Mouse (Mus musculus) ES-E14 (cell line): ENCODE data around the gene Vgf. TPM values are rescaled to one million over a fixed set of nuclear protein-coding genes. Genes with fewer than 3 reads are reported as not detected.
A peak's percentile ranks its signal among the peaks of the same experiment; 100 is the strongest.

Source experiments
- DNase-seq: peaks from one replicate; pipeline ENCODE4 v3.0.0-alpha.2; 2013; ENCODE audit warnings: low read depth, low spot score
- H3K27ac ChIP-seq: 2 replicates; pipeline ENCODE4 v1.5.1; 2012; ENCODE audit warnings: low read depth, mild to moderate bottlenecking, low read length, moderate library complexity, mixed read lengths; ENCODE audit not compliant: poor library complexity, insufficient read depth, severe bottlenecking
- H3K36me3 ChIP-seq: 2 replicates; pipeline ENCODE4 v1.6.1; 2012; ENCODE audit warnings: mild to moderate bottlenecking, low read length, moderate library complexity, mixed read lengths; ENCODE audit not compliant: control insufficient read depth, poor library complexity, insufficient read depth, severe bottlenecking
- H3K4me1 ChIP-seq, 2 experiments: fragments of 150-350 bp in 1 of 2; sonication (generic) in 1 of 2; 2 replicates each; pipeline ENCODE4 v1.6.1; 2012; ENCODE audit warnings: low read length in 2 of 2, mild to moderate bottlenecking in 1 of 2, mixed read lengths in 1 of 2; ENCODE audit not compliant: control insufficient read depth in 2 of 2, insufficient read depth in 2 of 2, poor library complexity in 1 of 2
- H3K4me3 ChIP-seq, 2 experiments: fragments of 150-350 bp in 1 of 2; sonication (generic) in 1 of 2; 2 replicates each; pipeline ENCODE4 v1.5.1; 2012; ENCODE audit warnings: low read length in 2 of 2, low read depth in 1 of 2, mild to moderate bottlenecking in 1 of 2, mixed read lengths in 1 of 2; ENCODE audit not compliant: insufficient read depth in 1 of 2, poor library complexity in 1 of 2, severe bottlenecking in 1 of 2
- H3K9ac ChIP-seq: 2 replicates; pipeline ENCODE4 v1.6.1; 2012; ENCODE audit warnings: low read depth, mild to moderate bottlenecking, low read length, mixed read lengths; ENCODE audit not compliant: poor library complexity, insufficient read depth, severe bottlenecking
- H3K9me3 ChIP-seq: fragments of 150-350 bp; sonication (generic); 2 replicates; pipeline ENCODE4 v1.6.1; 2012; ENCODE audit warnings: low read depth, mild to moderate bottlenecking, low read length; ENCODE audit not compliant: control insufficient read depth, insufficient read depth
- CHD2 ChIP-seq: IDR thresholded peaks from 2 replicates; pipeline ENCODE4 v1.6.1; 2014; ENCODE audit warnings: mild to moderate bottlenecking, low read depth, low read length, inconsistent platforms
- HCFC1 ChIP-seq: IDR thresholded peaks from 2 replicates; pipeline ENCODE4 v1.6.1; 2012; ENCODE audit warnings: low read length, inconsistent platforms, borderline replicate concordance; ENCODE audit not compliant: insufficient read depth
- MAFK ChIP-seq: IDR thresholded peaks from 2 replicates; pipeline ENCODE4 v1.6.1; 2014; ENCODE audit warnings: mild to moderate bottlenecking, low read depth, low read length, inconsistent platforms; ENCODE audit not compliant: insufficient read depth
- ZC3H11A ChIP-seq: IDR thresholded peaks from 2 replicates; pipeline ENCODE4 v1.6.1; 2012; ENCODE audit warnings: low read depth, mild to moderate bottlenecking, inconsistent platforms, low read length, borderline replicate concordance
- ZNF384 ChIP-seq: IDR thresholded peaks from 2 replicates; pipeline ENCODE4 v1.6.1; 2012; ENCODE audit warnings: low read depth, low read length, inconsistent platforms
- in situ Hi-C, 2 experiments: fragments of 600-800 bp; cut with MboI; formaldehyde crosslinking; loops; one replicate each; pipeline ENCODE4 v1.15.1; 2025; ENCODE audit warnings: low sequenced_read_pairs in 2 of 2, inconsistent platforms in 1 of 2; ENCODE audit not compliant: unreplicated experiment in 2 of 2
- total RNA-seq: library from RNA; depleted of rRNA; stranded (reverse); fragments of 300-350 nt; gene quantifications from 2 replicates; pipeline ENCODE4 v1.2.3, GENCODE M21; 2012

The Vgf gene
- total RNA-seq, 1 experiment = 45.6 TPM

DNA sequence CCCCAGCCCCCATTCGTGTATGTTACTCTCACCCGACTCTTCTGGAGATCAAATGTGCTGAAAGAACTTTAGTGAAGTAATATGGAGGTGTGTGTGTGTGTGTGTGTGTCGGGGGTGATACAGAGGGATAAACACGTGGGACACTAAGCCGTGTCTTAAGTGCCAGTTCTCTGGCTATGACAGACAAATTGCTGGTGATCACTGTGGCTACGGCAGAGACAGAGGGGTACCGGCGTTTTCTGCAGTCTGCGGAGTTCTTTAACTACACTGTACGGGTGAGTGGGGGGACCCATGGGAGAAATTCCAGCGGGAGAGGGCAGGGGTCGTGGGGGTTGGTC is 38.3 kb upstream of the Vgf start, which contains the start of gene Znhit1:
Gene Znhit1 (minus strand): TSS at position 88 of the 338 bp plus-strand sequence.
- DNase-seq = no peak
- Histone ChIP-seq H3K4me3 (peak within 1 kb of the TSS; percentile 75 to 89), H3K4me1 (0 out of 4 replicates have a peak, but pooled peaks cover 0 to 7% of the 10 kb centered on the region in 2 experiments), H3K9me3 (no peaks in the 10 kb centered on the region), H3K27ac (peak within 1 kb of the TSS; percentile 71), H3K9ac (peak within 1 kb of the TSS; percentile 85), H3K36me3 (peaks cover 33% of the 10 kb centered on the region)
- TF ChIP-seq ZC3H11A (no peak), ZNF384 (no peak), CHD2 (no peak), MAFK (no peak), HCFC1 (no peak)
- in situ Hi-C loops = no loop called here

- Histone ChIP-seq H3K9ac (peak overlapping the region; percentile 85), H3K36me3 (peaks cover 37% of the 10 kb centered on the region), H3K27ac (no peak overlapping the region), H3K9me3 (no peaks in the 10 kb centered on the region), H3K4me3 (peak overlapping the region; percentile 75 to 89), H3K4me1 (0 out of 4 replicates have a peak, but pooled peaks cover 0 to 7% of the 10 kb centered on the region in 2 experiments)
- in situ Hi-C loops = no loop called here
- DNase-seq = no peak
- no peak for TF ChIP-seq CHD2
- no peak for TF ChIP-seq ZC3H11A
- no peak for TF ChIP-seq MAFK
- TF ChIP-seq HCFC1 = no peak
- no peak for TF ChIP-seq ZNF384
Observed at GRCm38 (mm10) chr5:136988420-136988819, 37.8 kb upstream of the Vgf start.

DNA sequence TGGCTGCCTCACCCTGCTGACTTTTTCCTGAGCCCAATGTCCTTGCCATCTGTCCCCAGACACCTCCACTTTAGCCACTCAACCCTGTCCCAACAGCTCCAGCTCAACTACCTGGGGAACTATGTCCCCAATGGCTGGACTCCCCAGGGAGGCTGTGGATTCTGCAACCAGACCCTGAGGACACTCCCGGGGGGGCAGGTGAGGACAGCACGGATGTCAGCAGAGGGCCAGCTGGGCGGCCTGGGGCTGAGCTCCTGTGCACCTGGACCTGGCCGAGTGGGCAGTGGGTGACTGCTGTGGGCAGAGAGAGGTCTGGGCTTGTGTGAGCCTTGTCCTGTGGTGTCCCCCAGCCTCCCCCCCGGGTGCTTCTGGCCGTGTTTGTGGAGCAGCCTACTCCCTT is 36.4 kb upstream of the Vgf start:
- Histone ChIP-seq H3K4me3 (no peak overlapping the region), H3K36me3 (peaks cover 50% of the 10 kb centered on the region), H3K27ac (no peak overlapping the region), H3K4me1 (peaks cover 0 to 12% of the 10 kb centered on the region in 2 experiments; a peak in 1 of 4 replicates), H3K9ac (no peak overlapping the region), H3K9me3 (no peaks in the 10 kb centered on the region)
- DNase-seq = no peak
- no peak for TF ChIP-seq HCFC1
- TF ChIP-seq ZC3H11A = no peak
- TF ChIP-seq ZNF384 = no peak
- TF ChIP-seq CHD2 = no peak
- TF ChIP-seq MAFK = no peak
- in situ Hi-C loops = no loop called here

DNA sequence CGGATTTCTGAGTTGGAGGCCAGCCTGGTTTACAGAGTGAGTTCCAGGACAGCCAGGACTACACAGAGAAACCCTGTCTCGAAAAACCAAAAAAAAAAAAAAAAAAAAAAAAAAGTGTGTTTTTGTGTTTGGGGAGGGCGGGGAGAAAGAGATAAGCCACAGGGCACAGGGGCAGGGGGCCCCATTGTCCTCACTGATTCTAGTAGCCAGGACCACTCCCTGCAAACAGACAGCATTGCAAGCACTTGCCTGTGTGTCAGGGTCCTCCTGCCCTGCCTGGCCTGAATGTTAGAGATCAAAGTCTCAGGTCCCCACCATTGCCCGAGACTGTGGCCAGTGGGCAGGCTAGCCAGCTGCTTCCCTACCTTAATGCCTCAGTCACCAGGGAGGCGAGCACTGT is 26.7 kb upstream of the Vgf start:
- TF ChIP-seq MAFK (no peak), ZNF384 (peak; percentile 60; the same call in 1 of the 2 replicates), ZC3H11A (no peak), HCFC1 (no peak)
- H3K4me3 ChIP-seq = no peak overlapping the region; a peak in 1 of 4 replicates
- DNase-seq = no peak
- H3K4me1 ChIP-seq = peaks cover 2 to 6% of the 10 kb centered on the region in 2 experiments; a peak in 3 of 4 replicates
- H3K27ac ChIP-seq = no peak overlapping the region
- in situ Hi-C loops = no loop called here
- 0 out of 2 replicates have a peak overlapping the region, but pooled peaks have one; percentile 7 for H3K9ac ChIP-seq
- H3K36me3 ChIP-seq = peaks cover 11% of the 10 kb centered on the region
- H3K9me3 ChIP-seq = no peaks in the 10 kb centered on the region

DNA sequence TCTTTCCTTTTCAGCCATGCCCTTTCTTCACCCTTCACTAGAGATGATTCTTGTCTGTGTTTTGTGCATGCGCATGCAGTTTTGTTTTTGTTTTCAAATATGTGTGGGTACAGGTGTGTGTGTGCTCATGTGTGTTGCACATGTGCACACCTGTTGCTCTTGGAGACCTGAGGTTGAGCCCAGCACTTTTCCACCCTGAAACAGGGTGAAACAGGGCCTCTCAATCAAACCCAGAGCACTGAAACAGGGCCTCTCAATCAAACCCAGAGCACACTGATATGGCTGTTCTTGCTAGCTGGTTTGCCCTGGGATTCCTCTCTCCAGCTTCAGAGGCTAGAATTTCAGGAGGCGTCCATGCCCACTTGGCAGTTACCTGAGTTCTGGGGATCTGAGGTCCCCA is 25.6 kb upstream of the Vgf start:
- Histone ChIP-seq H3K9me3 (no peaks in the 10 kb centered on the region), H3K4me3 (peak overlapping the region; percentile 43 to 61), H3K4me1 (peaks cover 2 to 6% of the 10 kb centered on the region in 2 experiments; a peak in 3 of 4 replicates), H3K27ac (peak overlapping the region; percentile 34; the same call in 1 of the 2 replicates), H3K36me3 (peaks cover 2% of the 10 kb centered on the region), H3K9ac (peak overlapping the region; percentile 64; the same call in 1 of the 2 replicates)
- DNase-seq = no peak
- in situ Hi-C loops = no loop called here
- TF ChIP-seq ZNF384 (no peak), CHD2 (no peak), ZC3H11A (0 out of 2 replicates have a peak, but pooled peaks have one; percentile 7), HCFC1 (peak; percentile 77)
